Mouse (Mus musculus) frontal cortex, postnatal 25 days (tissue): ENCODE measurements around the gene Fndc9.

Experiments used
- DNase-seq, 2 experiments: peaks; one replicate each; pipeline ENCODE4 v3.0.0; 2022; ENCODE audit warnings: low spot score in 2 of 2

Gene Fndc9

GRCm38 (mm10) chr11:46235334-46235733 lies at the start of gene Fndc9:
Fndc9 (plus strand) TSS chr11:46235531.
- DNase-seq: peak in 1 of 2 experiments; percentile 67

DNA sequence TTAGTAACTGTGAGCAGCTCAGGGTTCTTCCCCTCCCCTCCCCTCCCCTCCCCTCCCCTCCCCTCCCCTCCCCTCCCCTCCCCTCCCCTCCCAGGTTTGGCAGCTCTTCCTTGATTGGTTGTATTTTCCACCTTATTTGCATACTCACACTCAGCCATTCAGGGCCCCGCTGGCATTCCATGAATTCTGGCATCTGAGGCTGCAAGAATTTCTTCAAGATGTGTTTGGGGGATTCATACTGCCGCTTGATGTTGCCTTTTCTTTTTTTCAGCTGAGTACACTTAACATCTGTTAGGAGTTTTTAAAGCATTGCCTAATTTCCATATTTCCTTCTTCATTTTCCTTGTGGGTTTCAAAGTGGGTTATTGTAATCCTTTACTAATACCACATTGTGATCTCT lies 47.0 kb upstream of the Fndc9 start:
- no peak for DNase-seq

DNA sequence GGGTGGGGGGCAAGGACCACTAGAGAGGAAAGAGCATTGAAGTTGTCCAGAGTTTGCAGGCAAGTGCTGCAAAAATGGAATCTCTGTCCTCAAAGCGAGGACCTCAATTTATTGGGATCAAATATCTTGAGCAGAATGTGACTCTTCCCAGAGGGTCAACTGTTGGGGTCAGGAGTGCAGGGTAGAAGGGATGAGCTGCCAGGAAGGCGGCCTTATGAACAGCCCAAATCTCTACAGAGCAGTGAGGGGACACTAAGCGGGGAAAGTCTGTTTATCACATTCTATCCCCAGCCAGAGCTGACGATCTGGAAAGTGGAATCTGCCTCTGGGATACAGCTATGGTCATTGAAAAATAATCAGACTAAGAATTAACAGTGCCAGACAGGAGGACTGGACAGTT lies 41.2 kb upstream of the Fndc9 start:
- no peak for DNase-seq

DNA sequence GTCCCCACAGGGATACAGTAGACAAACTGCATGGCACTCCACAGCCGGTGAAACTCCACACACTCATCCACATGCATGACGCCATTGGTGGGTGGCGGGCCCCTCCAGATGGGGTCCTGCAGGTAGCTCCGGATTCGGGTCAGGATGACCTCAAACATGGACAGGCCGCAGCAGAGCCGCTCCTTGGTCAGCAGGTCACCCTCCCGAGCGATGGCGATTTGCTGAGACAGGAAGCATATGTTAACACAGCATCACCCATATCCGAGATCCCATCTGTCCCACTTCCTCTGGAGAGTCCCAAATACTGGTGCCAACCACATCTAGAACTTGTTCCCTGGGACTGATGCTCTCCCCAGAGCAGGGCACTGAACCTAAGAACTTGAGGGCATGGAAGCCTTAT lies 34.7 kb upstream of the Fndc9 start:
- no peak for DNase-seq

DNA sequence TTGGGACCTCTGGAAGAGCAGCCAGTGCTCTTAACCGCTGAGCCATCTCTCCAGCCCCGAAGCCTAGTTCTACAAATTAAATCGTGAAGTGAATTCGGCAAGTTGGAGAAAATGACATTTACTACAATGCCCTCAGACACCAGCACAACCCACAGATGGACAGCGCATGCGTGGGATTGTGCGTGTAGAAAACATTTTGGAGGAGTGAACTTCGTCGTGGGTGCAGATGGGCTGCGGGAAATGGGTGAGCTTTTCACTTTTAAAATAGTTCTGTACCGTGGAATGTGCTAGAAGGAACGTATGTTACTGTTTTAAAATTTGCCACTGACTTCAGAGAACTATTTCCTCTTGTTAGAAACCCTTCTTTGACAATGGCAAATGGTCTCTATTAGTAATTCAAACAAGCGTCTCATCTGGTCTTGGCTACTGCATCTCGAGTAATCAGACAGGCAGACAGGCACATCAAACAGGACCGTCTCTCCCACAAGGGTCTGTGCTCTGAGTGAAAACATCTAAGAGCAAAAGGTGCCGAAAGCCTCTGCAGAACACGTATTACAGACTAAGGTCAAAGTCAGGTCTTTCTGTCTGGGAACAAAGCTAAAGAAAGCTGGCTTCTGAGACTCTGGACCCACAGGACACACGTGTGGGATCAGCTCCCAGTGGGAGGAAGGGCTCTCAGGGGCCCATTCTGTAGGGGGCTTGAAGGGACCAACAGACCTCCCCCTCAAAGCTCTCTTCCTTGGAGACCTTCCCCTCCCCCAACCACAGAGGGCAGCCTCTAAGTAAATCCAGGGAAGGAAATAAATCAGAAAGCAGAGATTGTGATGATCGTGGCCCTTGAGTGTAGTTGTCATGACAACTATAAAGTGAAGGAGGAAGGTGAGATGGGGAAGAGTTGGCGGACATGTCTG lies 33.4 kb upstream of the Fndc9 start:
- DNase-seq: peak in 1 of 2 experiments; percentile 46

DNA sequence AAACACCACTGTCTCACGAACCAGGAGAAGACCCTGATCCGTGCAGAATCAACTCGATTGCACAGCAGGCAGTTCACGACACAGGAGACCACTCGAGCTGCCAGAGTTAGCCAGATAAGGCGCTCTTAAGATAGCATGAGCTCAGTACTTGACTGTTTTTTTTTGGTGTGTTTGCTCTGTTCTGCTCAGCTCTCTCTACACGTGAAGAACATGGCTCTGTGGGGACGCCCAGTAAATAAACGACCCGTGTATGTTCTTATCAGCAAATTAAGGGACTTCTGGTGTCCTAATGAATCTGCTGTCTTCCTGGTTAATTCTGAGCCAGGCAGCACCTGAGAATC lies 32.8 kb upstream of the Fndc9 start:
- DNase-seq: no peak

GRCm38 (mm10) chr11:46204841-46205240 lies 30.5 kb upstream of the Fndc9 start:
- no peak for DNase-seq

DNA sequence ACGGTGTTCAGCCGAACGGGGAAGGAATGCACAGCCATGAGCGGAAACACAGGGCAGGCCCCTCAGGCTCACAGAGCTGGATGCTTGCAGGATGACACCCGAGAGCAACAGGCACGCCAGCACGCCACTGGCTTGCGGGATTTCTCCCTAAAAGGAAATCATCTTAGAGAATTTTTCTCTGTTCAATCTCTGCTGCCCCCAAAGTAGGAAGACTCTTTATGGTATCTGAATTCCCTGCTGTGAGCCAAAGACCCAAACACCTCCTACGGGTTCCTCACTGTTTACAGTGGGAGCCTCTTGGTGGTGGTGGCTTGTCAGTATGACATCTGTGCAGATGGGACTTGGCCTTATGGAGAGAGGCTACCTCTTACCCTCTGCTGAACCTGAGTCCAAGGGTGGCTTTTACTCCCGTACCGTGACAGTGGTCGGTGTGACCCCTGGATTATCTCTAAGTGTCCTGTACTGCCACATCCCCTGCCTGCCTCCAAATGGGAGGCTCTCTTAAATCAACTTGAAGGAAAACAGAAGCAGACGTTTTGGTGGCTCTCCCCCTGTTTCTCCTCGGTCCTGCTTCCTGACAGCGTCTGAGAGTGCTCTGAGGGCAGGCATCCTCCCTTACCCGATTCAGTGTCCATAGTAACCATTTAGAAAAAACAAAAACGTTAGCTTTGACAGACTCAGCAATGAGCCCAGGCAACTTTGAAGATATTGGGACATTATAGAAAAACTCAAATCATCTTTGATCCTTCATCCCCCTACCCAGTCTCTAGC lies 29.5 kb upstream of the Fndc9 start:
- no peak for DNase-seq

- no peak for DNase-seq
Measured at GRCm38 (mm10) chr11:46209884-46210283, 25.4 kb upstream of the Fndc9 start.

GRCm38 (mm10) chr11:46211858-46212257 lies 23.5 kb upstream of the Fndc9 start:
- DNase-seq: no peak

DNA sequence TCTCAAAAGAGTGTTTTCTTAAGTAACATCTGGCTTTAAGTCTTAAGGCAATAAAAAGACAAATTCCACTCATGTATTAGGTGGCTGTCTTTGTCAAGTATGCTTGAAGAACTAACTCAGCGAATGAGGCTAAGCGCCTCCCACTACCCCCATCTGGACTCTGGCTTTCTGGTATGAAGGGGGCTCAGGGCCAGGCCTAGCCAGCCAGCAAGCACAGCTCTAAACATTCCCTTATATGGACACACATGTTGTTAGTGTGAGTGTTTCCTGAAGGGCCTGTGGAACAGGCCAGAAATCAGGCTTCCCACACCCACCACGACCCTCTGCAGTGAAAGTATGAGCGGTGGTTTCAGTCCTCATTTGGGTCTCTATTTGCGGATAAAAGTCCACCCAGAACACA lies 21.5 kb upstream of the Fndc9 start:
- DNase-seq: no peak

GRCm38 (mm10) chr11:46214368-46215230 lies 20.7 kb upstream of the Fndc9 start:
- DNase-seq: no peak

- DNase-seq: no peak
Measured at GRCm38 (mm10) chr11:46215354-46215753, 20.0 kb upstream of the Fndc9 start.

DNA sequence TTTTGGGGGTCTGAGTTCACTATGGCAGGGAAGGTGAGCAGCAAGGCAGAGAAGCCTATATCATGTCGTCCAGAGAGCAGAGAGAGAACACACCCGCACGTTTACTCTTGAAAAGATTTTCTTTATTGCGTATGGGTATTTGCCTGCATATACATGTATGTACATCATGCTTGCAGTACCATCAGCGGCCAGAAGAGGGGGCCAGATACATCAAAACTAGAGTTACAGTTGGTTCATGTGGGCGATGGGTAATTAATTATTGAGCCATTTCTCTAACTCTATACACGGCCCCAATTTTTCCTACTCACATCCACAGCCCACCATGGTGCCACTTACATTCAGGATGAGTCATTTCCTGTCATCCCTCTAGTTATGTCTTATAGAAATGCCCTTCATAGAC lies 18.7 kb upstream of the Fndc9 start:
- DNase-seq: peak in 1 of 2 experiments; percentile 57

GRCm38 (mm10) chr11:46217686-46218085 lies 17.6 kb upstream of the Fndc9 start:
- no peak for DNase-seq

- DNase-seq: no peak
Measured at GRCm38 (mm10) chr11:46218584-46218983, 16.7 kb upstream of the Fndc9 start.

DNA sequence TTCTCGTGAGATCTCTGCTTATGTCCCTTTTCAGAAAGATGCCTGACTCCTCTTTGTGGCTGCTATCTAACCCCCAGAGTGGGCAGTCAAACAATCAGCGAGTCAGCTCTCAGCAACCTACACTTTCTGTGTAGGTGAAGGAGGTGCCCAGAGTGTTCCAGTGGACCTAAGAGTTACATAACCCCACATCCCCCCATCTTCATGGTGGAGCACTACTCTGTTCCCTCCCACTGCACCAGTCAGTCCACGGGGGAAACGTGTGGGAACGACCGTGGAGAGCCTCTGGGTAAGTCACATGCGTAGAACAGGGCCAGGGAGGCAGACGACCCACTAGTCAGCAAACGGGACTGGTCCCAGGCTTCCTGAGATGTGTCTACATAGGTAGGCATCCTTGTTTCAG lies 16.0 kb upstream of the Fndc9 start:
- DNase-seq: no peak

DNA sequence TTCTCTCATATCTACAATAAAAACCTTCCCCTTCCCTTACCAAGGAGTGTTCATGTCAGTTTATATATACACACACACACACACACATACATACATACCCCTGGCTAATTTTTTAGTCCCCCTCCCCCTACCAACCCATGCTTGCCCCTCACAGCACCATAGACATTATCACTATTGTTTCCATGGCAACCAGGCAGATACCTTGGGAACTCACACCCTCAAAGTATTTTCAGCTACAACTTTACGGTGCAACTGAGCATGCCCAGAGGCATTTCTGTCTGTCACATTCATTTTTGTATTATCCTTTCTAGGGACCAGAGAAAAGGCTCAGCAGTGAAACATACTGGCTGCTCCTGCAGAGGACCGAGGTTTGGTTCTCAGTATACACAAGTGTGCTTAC lies 15.1 kb upstream of the Fndc9 start:
- no peak for DNase-seq

- DNase-seq: no peak
Measured at GRCm38 (mm10) chr11:46223575-46223974, 11.8 kb upstream of the Fndc9 start.

- DNase-seq: no peak
Measured at GRCm38 (mm10) chr11:46225345-46225744, 10.0 kb upstream of the Fndc9 start.

DNA sequence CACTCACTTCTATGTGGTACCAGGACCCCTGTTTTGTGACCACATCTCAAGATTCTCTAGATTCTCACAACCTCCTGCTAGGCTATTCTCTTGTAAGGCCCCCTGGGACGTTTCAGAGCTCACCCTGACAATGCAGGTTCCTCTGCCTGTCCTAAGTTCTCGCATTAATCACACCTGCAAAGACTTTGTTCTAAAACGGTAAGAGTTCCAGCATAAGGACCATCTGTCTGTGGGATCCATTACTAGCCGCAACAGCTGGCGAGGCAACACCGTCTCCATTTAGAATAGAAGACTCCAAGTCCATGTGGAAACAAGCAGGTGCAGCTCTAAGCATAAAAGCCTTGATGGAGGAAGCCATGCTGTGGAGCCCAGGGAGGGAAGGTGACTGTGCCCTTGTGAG lies 5.1 kb upstream of the Fndc9 start:
- no peak for DNase-seq

GRCm38 (mm10) chr11:46232803-46233202 lies 2.5 kb upstream of the Fndc9 start:
- DNase-seq: no peak
